Mouse (Mus musculus): Measurements from ENCODE around the gene Olfr609.
"Not testable (repeated sequence)": the region's sequence is repeated elsewhere in the genome, so short reads cannot be mapped to it uniquely, and the experiment has no call there.

- not testable (repeated sequence) for TF ChIP-seq CTCF, EP300 (IDR thresholded peaks at IDR 0.05)
Measured at GRCm38 (mm10) chr7:103542617-103543016, 44.8 kb upstream of the Olfr609 start, which contains the start of gene Olfr612.

Data from lung, postnatal 0 days (tissue).